Mouse (Mus musculus): ENCODE data around the gene Wipf2.

Gene Wipf2

GRCm38 (mm10) chr11:98887703-98888102 lies 24.3 kb downstream of the Wipf2 start:
- TF ChIP-seq GATA4 (IDR thresholded peaks at IDR 0.05; ENCODE audit: insufficient replicate concordance, low read length): no peak

GRCm38 (mm10) chr11:98889077-98889476 lies 25.6 kb downstream of the Wipf2 start:
- TF ChIP-seq GATA4 (IDR thresholded peaks at IDR 0.05; ENCODE audit: insufficient replicate concordance, low read length): no peak

GRCm38 (mm10) chr11:98889977-98890376 lies 26.5 kb downstream of the Wipf2 start:
- no peak for TF ChIP-seq GATA4 (IDR thresholded peaks at IDR 0.05; ENCODE audit: insufficient replicate concordance, low read length)

GRCm38 (mm10) chr11:98892426-98892825 lies 29.0 kb downstream of the Wipf2 start:
- no peak for TF ChIP-seq GATA4 (IDR thresholded peaks at IDR 0.05; ENCODE audit: insufficient replicate concordance, low read length)

- TF ChIP-seq GATA4 (IDR thresholded peaks at IDR 0.05; ENCODE audit: insufficient replicate concordance, low read length): no peak
Measured at GRCm38 (mm10) chr11:98900529-98901125, 37.2 kb downstream of the Wipf2 start.

- TF ChIP-seq GATA4 (IDR thresholded peaks at IDR 0.05; ENCODE audit: insufficient replicate concordance, low read length): no peak
Measured at GRCm38 (mm10) chr11:98902621-98903245, 39.3 kb downstream of the Wipf2 start.

GRCm38 (mm10) chr11:98904577-98904976 lies 41.1 kb downstream of the Wipf2 start:
- TF ChIP-seq GATA4 (IDR thresholded peaks at IDR 0.05; ENCODE audit: insufficient replicate concordance, low read length): no peak

- TF ChIP-seq GATA4 (IDR thresholded peaks at IDR 0.05; ENCODE audit: insufficient replicate concordance, low read length): no peak
Measured at GRCm38 (mm10) chr11:98905033-98905432, 41.6 kb downstream of the Wipf2 start.

GRCm38 (mm10) chr11:98905583-98905982 lies 42.1 kb downstream of the Wipf2 start:
- no peak for TF ChIP-seq GATA4 (IDR thresholded peaks at IDR 0.05; ENCODE audit: insufficient replicate concordance, low read length)

GRCm38 (mm10) chr11:98907063-98907436 lies 43.6 kb downstream of the Wipf2 start:
- no peak for TF ChIP-seq GATA4 (IDR thresholded peaks at IDR 0.05; ENCODE audit: insufficient replicate concordance, low read length)

- TF ChIP-seq GATA4 (IDR thresholded peaks at IDR 0.05; ENCODE audit: insufficient replicate concordance, low read length): no peak; the same call in 1 of the 2 replicates
Measured at GRCm38 (mm10) chr11:98907437-98908173, 44.2 kb downstream of the Wipf2 start, which contains the start of gene Cdc6. Gene Cdc6, plus strand, starts transcription at chr11:98907801.

GRCm38 (mm10) chr11:98909654-98910053 lies 46.2 kb downstream of the Wipf2 start:
- no peak for TF ChIP-seq GATA4 (IDR thresholded peaks at IDR 0.05; ENCODE audit: insufficient replicate concordance, low read length)

GRCm38 (mm10) chr11:98910415-98910814 lies 47.0 kb downstream of the Wipf2 start:
- TF ChIP-seq GATA4 (IDR thresholded peaks at IDR 0.05; ENCODE audit: insufficient replicate concordance, low read length): no peak

- no peak for TF ChIP-seq GATA4 (IDR thresholded peaks at IDR 0.05; ENCODE audit: insufficient replicate concordance, low read length)
Measured at GRCm38 (mm10) chr11:98911498-98911897, 48.1 kb downstream of the Wipf2 start.

GRCm38 (mm10) chr11:98914196-98914595 lies 50.8 kb downstream of the Wipf2 start:
- no peak for TF ChIP-seq GATA4 (IDR thresholded peaks at IDR 0.05; ENCODE audit: insufficient replicate concordance, low read length)

GRCm38 (mm10) chr11:98917428-98918005 lies 54.1 kb downstream of the Wipf2 start:
- TF ChIP-seq GATA4 (IDR thresholded peaks at IDR 0.05; ENCODE audit: insufficient replicate concordance, low read length): no peak
